Mouse (Mus musculus): Measurements from ENCODE around the gene Trem3.

Trem3 gene

GRCm38 (mm10) chr17:48247221-48247928 lies at the start of gene Trem3:
Gene Trem3 (plus strand): TSS chr17:48247777.
- DNase-seq (ENCODE audit: low read depth, low spot score): no peak

GRCm38 (mm10) chr17:48203086-48203485 lies 44.5 kb upstream of the Trem3 start:
- DNase-seq (ENCODE audit: low read depth, low spot score): no peak

- no peak for DNase-seq (ENCODE audit: low read depth, low spot score)
Observed at GRCm38 (mm10) chr17:48212596-48212995, 35.0 kb upstream of the Trem3 start.

GRCm38 (mm10) chr17:48213511-48213910 lies 34.1 kb upstream of the Trem3 start:
- no peak for DNase-seq (ENCODE audit: low read depth, low spot score)

- no peak for DNase-seq (ENCODE audit: low read depth, low spot score)
Observed at GRCm38 (mm10) chr17:48215429-48215828, 32.1 kb upstream of the Trem3 start.

DNA sequence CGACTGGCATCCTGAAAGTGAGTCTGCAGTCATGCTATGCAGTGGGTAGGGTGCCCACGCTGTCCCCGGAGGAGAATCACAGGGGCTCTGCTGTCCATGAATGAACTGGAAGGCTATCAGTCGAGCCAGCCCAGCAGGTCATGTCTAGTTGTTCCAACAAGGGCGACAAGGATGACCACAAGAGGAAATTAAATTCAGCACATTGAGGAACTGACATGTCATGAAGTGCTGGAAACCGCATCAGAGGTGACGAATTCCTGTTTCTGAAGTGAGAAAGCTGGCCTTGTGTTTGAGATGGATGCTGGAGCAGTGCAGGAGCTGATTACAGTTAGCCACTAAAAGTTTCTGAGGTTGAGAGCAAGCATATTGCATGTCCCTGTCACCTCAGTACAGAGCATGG lies 16.9 kb upstream of the Trem3 start:
- DNase-seq (ENCODE audit: low read depth, low spot score): no peak

DNA sequence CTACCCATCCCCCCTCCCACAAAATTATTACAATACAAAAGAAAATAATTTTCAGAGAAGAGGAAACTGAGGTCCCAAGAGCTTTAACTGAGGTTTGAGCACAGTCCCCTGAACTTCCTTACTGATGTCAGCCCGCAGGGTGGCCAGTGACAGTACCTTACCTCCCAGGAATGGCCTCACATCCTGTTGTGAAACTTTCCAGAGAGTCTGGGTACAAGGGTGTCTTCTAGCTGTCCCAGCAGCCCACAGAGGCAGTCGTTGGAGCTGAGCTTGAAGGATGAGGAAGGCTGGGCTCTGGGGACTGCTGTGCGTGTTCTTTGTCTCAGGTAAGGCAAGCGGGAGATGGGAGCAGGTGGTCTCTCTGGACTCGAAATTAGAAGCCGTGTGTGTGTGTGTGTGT lies 15.1 kb upstream of the Trem3 start, which contains the start of gene Trem1:
Gene Trem1, plus strand, starts transcription at position 251 of the 400 bp plus-strand sequence.
- no peak for DNase-seq (ENCODE audit: low read depth, low spot score)

GRCm38 (mm10) chr17:48233789-48234188 lies 13.8 kb upstream of the Trem3 start:
- DNase-seq (ENCODE audit: low read depth, low spot score): no peak

DNA sequence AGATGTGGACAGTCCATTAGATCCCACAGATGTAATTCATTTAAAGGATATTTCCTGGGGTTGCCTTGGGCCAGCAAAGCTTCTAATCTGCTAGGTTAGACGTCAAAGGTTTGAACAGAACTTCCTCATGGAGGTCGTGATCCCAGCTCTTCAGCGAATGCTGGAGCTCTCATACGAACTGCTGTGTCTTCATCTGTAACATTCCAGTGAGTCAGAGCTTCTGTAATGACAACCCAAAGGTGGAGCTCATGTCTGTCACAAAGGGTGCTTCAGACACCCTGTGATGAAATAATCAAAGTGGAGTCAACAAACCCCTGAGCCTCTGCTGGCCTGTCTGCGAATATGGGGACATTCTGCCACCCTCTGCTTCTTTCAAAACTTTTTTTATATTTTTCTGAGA lies 13.0 kb upstream of the Trem3 start:
- no peak for DNase-seq (ENCODE audit: low read depth, low spot score)

DNA sequence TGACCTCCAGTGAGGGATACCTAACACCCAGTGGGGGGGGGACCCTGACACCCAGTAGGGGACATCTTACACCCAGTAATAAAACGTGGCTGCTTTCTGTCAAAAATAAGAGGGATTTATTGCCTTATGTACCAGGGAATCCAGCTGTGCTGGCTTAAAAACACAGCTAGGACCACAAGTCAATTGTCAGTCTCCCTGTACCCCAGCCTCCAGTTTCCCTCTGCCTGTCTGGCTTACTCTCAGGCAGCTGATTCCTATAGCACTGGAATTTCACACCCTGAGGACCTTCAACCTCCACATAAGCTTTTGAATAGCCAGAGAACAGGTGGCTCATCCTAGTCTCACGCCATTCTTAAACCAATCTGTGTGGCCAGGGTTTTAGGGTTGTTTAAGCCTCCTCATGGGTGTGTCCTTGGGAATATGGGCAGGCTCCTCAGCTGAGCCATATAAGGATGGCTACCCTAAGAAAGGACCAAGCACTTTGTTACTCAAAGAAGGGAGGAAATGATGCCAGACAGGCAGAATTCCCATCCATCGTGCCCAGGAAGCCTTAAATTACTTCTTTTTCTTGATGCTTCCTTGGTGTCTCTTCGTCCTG lies 11.7 kb upstream of the Trem3 start:
- no peak for DNase-seq (ENCODE audit: low read depth, low spot score)

- DNase-seq (ENCODE audit: low read depth, low spot score): no peak
Observed at GRCm38 (mm10) chr17:48237621-48238020, 10.0 kb upstream of the Trem3 start.

DNA sequence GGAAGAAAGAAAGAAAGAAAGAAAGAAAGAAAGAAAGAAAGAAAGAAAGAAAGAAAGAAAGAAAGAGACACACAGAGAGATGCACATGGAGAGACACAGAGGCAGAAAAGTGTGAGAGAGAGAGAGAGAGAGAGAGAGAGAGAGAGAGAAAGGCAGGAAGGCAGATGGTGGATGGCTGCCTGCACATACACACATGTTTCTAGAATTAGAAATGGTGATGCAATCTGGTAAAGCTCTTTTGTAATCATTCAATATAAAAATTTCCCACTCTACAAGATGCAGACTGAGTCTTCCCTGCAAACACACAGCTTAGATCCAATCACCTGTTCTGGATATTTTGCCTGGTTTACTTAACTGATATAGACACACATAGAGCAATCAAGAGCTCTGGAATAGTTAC lies 1.5 kb downstream of the Trem3 start:
- peak; percentile 47 for DNase-seq (ENCODE audit: low read depth, low spot score)

- DNase-seq (ENCODE audit: low read depth, low spot score): no peak
Observed at GRCm38 (mm10) chr17:48249501-48249900, 1.9 kb downstream of the Trem3 start.

DNA sequence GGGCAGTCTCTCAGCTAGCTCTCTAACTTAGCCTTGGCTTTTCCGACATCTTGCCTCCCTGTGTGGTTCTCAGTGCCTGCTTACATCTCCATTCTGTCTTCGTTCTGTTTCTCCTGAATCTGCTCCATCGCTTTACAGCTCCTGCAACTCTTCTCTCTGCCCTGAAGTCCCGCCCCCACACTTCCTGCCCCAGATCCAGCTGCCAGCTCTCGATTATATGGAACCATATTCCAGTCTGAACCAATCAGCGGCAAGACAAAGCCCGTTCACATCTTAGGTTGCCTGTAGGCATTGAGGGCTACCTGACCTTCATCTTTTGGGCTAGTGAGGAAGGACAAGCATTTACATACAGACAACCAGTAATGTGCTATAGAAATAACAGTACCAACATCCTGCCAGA lies 3.1 kb downstream of the Trem3 start:
- no peak for DNase-seq (ENCODE audit: low read depth, low spot score)

DNA sequence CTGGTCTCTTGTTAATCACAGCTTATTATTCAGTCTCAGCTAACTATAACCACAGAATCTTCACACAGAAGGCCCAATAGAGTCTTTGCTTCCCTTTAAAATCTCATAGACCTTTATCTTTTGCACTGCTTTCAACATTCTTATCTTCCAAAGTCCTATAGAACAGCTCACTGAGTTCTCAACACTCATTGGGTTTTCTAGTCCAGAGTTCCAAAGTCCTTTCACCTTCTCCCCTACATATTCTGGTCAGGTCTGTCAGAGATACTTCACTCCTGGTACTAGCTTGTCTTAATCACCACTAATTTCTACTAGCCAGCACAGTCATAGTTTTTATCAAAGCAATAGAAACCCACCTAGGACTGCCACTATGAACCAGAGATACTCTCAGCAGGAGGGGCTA lies 9.0 kb downstream of the Trem3 start:
- no peak for DNase-seq (ENCODE audit: low read depth, low spot score)

GRCm38 (mm10) chr17:48261868-48262267 lies 14.3 kb downstream of the Trem3 start:
- DNase-seq (ENCODE audit: low read depth, low spot score): no peak

DNA sequence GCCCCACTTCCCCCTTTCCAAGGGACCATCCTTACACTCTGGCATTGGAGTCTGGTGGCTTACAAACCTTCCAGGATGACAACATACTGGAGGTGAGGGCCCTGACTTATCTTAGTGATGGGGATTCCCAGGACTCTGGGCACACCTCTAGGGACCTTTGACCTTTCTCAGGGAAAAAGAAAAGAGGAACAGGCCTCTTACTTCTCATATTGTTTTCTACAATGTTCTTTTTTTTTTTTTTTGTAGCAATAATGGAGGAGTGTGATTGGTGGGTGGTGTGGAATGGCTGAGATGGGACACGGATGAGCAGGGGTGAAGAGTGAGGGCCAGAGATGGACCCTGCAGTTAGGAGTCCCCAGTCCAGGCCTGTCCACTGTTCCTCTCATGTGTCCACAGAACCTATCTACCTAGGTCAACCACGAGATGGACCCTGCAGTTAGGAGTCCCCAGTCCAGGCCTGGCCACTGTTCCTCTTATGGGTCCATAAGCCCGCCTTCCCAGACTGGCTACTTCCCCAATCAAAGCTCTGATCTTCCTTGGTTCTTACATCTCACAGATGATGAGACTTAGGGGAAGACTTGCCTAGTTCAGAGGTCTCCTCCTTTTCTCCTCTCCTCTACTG lies 16.3 kb downstream of the Trem3 start, which contains the start of gene Treml4:
Gene Treml4, plus strand, starts transcription at position 555 of the 622 bp plus-strand sequence.
- DNase-seq (ENCODE audit: low read depth, low spot score): no peak

DNA sequence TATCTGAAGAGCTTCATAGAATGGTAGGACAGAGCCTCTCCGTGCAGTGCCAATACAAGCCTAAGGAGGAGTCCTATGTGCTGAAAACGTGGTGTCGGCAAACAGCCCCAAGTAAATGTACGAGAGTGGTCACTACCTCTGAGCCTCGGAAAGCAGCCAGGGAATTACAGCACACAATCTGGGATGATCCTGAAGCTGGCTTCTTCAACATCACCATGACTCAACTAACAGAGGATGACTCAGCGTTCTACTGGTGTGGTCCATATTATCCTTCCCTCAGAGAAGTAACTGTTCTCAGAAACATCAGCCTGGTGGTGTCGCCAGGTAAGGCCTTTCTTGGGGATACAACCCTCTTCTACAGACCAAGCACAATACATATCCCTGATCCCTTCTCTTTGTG lies 17.1 kb downstream of the Trem3 start:
- peak; percentile 28 for DNase-seq (ENCODE audit: low read depth, low spot score)

DNA sequence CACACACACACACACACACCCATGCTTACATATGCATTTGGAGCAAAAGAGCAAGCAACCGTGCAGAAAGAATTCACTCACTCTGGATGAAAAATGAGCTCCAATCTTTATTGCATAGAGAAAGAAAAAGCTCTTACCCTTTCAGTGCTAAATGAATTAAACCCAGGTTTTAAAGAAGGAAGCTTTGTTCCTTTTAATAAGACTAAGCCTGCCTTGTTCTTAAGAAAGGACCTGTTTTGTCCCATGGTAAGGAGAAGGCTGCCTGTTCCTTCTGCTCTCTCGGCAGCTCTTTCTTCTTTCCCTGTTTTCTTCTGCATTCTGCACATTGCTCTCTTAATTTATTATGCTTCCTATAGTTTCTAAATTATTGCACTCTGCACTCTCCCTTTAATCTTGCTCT lies 18.6 kb downstream of the Trem3 start:
- DNase-seq (ENCODE audit: low read depth, low spot score): no peak

GRCm38 (mm10) chr17:48266610-48267304 lies 19.2 kb downstream of the Trem3 start:
- no peak for DNase-seq (ENCODE audit: low read depth, low spot score)

DNA sequence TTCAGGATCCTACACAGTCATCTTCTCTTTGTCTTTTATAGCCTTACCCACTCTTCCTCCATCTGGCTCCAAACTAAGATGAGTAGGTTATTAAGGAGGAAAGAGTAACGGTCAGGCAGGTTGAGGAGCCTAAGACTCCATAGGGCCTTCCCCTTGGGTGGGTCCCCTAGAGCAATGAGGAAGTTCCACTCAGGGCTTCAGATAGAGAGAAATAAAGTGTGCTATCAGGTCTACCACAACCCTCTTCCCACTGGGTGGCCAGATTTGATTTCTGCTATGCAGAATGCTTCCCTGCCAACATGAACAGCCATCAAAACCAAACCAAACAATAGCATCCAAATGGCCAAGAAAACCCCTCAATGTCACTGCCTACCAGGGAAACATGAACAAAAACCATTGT lies 20.0 kb downstream of the Trem3 start:
- DNase-seq (ENCODE audit: low read depth, low spot score): no peak

- no peak for DNase-seq (ENCODE audit: low read depth, low spot score)
Observed at GRCm38 (mm10) chr17:48268276-48268675, 20.7 kb downstream of the Trem3 start.
